Mouse (Mus musculus) limb, embryonic 15.5 days (tissue): Measurements from ENCODE around the gene Bet1l. TPM values are rescaled to one million over a fixed set of nuclear protein-coding genes. Genes with fewer than 3 reads are reported as not detected.
A peak's percentile ranks its signal among the peaks of the same experiment; 100 is the strongest.

ENCODE experiments used
- ATAC-seq: fragments of 200-750 bp; cut with Nextera tagmentation; 2 replicates; pipeline ENCODE4 v1.8.0; 2017; ENCODE audit warnings: low read depth, moderate TSS enrichment; ENCODE audit not compliant: insufficient number of reproducible peaks, low FRiP score, low TSS enrichment
- H3K27ac ChIP-seq: fragments of 300-500 bp; sonication (generic); 2 replicates; pipeline ENCODE4 v1.5.1; 2015; ENCODE audit warnings: moderate library complexity, mild to moderate bottlenecking, inconsistent platforms
- H3K27me3 ChIP-seq: fragments of 300-500 bp; sonication (generic); 2 replicates; pipeline ENCODE4 v1.6.1; 2015; ENCODE audit warnings: inconsistent platforms
- H3K36me3 ChIP-seq: fragments of 300-500 bp; sonication (generic); 2 replicates; pipeline ENCODE4 v1.6.1; 2015; ENCODE audit warnings: inconsistent platforms
- H3K4me1 ChIP-seq: fragments of 300-500 bp; sonication (generic); 2 replicates; pipeline ENCODE4 v1.6.1; 2015; ENCODE audit warnings: inconsistent platforms
- H3K4me2 ChIP-seq: fragments of 300-500 bp; sonication (generic); 2 replicates; pipeline ENCODE4 v1.6.1; 2015; ENCODE audit warnings: mild to moderate bottlenecking, inconsistent platforms
- H3K4me3 ChIP-seq: fragments of 300-500 bp; sonication (generic); 2 replicates; pipeline ENCODE4 v1.5.1; 2015; ENCODE audit warnings: mild to moderate bottlenecking, inconsistent platforms
- H3K9ac ChIP-seq: fragments of 300-500 bp; sonication (generic); 2 replicates; pipeline ENCODE4 v1.6.1; 2015; ENCODE audit warnings: inconsistent platforms
- H3K9me3 ChIP-seq: fragments of 300-500 bp; sonication (generic); 2 replicates; pipeline ENCODE4 v1.6.1; 2016; ENCODE audit warnings: inconsistent platforms
- WGBS: fragments of 180-500 bp; shearing (Covaris S2); methylation state at CpG from one replicate; pipeline ENCODE4 v1.1.7; 2015; 5-methylcytosine and 5-hydroxymethylcytosine counted together
- polyA plus RNA-seq: library from polyadenylated mRNA; unstranded; fragments of >200 nt; fragmentation: Nextera tagmentation; extraction: Ambion mirVana; gene quantifications from 2 replicates; pipeline ENCODE4 v1.2.1, GENCODE M21; 2015

Gene Bet1l
- polyA plus RNA-seq, 1 experiment from 2014 or later, result 71.6 TPM

DNA sequence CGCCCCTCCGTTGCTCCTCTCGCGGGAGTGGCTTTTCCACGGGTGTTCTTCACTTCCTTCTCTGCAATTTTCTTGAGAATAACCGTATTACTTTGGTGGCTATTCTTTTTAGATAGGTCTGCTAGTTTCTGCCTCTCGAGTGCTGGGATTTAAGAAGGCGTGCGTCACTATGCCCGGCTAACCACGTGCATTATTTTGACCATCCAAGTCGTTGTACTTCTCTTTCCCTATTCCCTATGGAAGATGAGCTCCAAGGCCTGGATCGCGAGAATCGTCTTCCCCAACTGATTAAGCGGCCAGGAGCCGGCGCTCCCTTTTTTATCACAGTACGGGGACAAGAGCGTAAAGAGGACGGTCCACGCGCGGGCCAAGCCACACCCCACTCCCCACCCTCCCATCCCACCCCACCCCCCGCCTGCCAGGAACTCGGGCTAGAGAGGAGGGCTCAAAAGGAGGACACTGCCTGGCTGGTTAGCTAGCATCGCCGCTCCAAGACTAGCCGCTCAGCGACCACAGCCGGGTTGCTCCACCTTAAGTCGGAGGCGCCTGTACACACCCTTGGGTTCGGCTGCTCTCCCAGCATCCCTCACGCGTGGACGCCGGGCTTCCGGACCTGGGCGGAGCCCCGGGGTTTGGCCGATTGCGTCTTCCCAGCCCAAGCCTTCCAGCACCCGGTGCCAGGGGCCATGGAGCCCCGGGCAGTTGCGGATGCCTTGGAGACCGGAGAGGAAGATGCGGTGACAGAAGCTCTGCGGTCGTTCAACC lies 410 bp downstream of the Bet1l start, which contains the start of gene Ric8a:
Ric8a (plus strand) TSS at position 173 of the 765 bp plus-strand sequence.
- peak within 1 kb of the TSS; percentile 80 for H3K4me3 ChIP-seq
- H3K9me3 ChIP-seq, result no peaks in the 10 kb centered on the region
- peak within 1 kb of the TSS; percentile 91 for H3K9ac ChIP-seq
- no peaks in the 10 kb centered on the region for H3K27me3 ChIP-seq
- H3K4me2 ChIP-seq, result peak within 1 kb of the TSS; percentile 98
- peak within 1 kb of the TSS; percentile 93 for H3K27ac ChIP-seq
- H3K36me3 ChIP-seq, result peaks cover 62% of the 10 kb centered on the region
- H3K4me1 ChIP-seq, result peaks cover 31% of the 10 kb centered on the region
- WGBS, result under 1% methylated on average over 50 of the region's 50 CpGs
- ATAC-seq, result peak; percentile 84

DNA sequence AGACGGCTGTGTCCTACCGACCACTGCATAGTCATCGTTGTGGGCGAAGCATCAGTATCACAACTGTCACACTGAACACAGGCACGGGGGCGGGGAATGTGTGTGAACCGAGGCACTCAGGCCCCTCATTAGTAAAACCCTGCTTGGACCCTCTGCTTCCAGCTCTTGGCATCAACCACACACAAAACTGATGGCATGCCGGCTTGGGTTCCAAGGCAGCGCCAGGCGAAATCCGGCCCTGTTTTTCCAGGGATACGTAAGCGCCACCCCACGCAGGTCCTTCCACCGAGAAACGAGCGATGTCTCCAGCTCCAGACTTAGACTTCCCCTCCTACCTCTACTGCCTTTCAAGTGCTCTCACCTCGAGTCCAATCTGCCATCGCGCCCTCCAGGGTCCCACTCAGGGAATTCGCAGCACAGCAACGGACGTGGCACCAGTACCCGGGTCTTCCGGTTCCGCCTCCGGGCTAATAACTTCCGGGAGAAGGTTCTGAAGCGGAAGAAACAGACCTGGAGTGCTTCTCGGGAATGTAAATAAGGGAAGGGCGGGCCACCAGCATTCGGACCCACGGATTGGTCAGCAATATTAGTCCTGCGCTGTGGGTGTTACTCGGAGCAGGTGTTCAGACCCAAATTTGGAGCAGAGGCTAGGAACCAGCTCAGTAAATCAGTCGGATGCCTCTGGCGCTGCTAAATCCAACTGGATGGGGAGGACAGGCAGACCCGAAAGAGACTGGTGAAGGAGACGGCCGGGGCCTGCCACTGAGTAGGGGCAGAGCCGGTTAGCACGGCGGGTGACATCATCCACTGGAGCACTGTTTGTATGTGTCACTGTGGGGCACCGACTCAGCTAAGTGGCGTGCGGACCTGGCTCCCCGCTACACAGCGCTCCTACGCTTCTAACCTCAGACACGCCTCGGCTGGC lies 1.3 kb downstream of the Bet1l start, which contains the start of gene Gm45785:
Gm45785 (minus strand) TSS at position 472 of the 925 bp plus-strand sequence.
- Histone ChIP-seq H3K4me3 (peak within 1 kb of the TSS; percentile 80), H3K9me3 (no peaks in the 10 kb centered on the region), H3K36me3 (peaks cover 60% of the 10 kb centered on the region), H3K4me1 (peaks cover 31% of the 10 kb centered on the region), H3K27ac (peak within 1 kb of the TSS; percentile 93), H3K27me3 (no peaks in the 10 kb centered on the region), H3K9ac (peak within 1 kb of the TSS; percentile 91), H3K4me2 (peak within 1 kb of the TSS; percentile 98)
- under 1% methylated on average over 51 of the region's 51 CpGs for WGBS
- peak; percentile 63 for ATAC-seq

DNA sequence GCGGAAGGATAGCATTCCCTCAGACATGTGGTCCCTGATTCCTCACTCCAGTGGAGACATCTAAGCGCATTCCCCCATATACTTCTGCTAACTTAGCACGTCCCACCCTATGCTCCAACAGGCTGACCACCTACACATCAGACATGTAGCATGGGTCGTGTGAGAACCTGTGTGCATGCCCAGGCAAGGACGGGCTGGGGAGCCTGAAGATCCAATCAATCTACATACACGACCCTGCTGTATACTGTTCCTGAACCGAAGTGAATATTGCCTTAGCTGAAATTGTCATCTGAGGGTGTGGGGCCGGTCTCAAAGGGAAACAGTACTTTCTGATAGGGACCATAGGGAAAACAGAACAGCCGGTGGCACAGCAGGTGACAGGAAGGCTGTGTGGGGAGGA lies 2.2 kb downstream of the Bet1l start:
- no peaks in the 10 kb centered on the region for H3K27me3 ChIP-seq
- peak overlapping the region; percentile 91 for H3K9ac ChIP-seq
- ATAC-seq, result no peak
- no peaks in the 10 kb centered on the region for H3K9me3 ChIP-seq
- 62% methylated on average over 9 of the region's 9 CpGs for WGBS
- H3K4me3 ChIP-seq, result peak overlapping the region; percentile 80
- peaks cover 51% of the 10 kb centered on the region for H3K36me3 ChIP-seq
- H3K4me2 ChIP-seq, result peak overlapping the region; percentile 98
- peak overlapping the region; percentile 93; the same call in 1 of the 2 replicates for H3K27ac ChIP-seq
- peaks cover 31% of the 10 kb centered on the region for H3K4me1 ChIP-seq

DNA sequence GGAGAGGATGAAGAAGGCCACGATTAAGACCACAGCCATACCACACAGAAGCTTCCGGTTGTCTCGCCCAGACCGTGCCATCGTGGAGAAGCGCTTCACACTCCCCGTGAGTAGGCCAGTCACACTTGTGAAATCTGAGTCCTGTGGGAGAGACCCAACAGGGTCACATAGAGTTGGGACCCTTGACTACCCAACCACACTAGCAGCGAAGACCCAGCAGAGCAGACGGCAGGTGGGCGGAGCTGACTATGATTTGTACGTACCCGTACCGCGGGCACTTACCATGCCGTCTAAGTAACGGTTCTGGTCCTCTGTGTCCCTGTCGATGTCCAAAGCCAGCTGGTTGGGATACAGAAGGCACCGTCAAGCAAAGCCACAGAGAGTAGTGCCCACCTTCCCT lies 2.9 kb downstream of the Bet1l start:
- Histone ChIP-seq H3K4me1 (peaks cover 29% of the 10 kb centered on the region), H3K36me3 (peaks cover 44% of the 10 kb centered on the region), H3K27me3 (no peaks in the 10 kb centered on the region), H3K27ac (no peak overlapping the region), H3K4me2 (no peak overlapping the region), H3K9ac (no peak overlapping the region), H3K4me3 (peak overlapping the region; percentile 80; the same call in 1 of the 2 replicates), H3K9me3 (no peaks in the 10 kb centered on the region)
- ATAC-seq, result no peak
- 93% methylated on average over 18 of the region's 18 CpGs for WGBS

DNA sequence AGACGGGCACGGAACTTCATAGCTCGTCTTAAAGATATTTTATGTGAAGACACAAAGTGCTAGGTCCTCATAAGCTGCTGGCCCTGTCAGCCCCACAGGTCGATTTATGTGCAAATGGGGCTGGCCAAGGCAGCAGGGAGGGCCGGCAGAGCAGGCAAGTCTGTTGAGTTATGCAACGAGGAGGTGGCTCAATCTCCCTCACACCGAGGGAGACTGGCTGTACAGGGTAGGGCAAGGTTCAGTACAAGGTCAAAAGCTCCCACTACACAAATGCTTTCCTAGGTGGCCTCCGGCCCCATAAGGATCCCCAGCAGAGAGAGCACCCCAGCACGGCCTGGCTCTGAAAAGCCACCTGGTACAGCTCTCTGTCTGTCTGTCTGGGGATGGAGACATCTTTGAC lies 4.0 kb downstream of the Bet1l start:
- peaks cover 18% of the 10 kb centered on the region for H3K4me1 ChIP-seq
- no peaks in the 10 kb centered on the region for H3K9me3 ChIP-seq
- no peak overlapping the region for H3K9ac ChIP-seq
- WGBS, result 82% methylated on average over 9 of the region's 9 CpGs
- H3K36me3 ChIP-seq, result peaks cover 37% of the 10 kb centered on the region
- H3K4me2 ChIP-seq, result no peak overlapping the region
- H3K27me3 ChIP-seq, result no peaks in the 10 kb centered on the region
- H3K4me3 ChIP-seq, result no peak overlapping the region
- no peak overlapping the region for H3K27ac ChIP-seq
- no peak for ATAC-seq

DNA sequence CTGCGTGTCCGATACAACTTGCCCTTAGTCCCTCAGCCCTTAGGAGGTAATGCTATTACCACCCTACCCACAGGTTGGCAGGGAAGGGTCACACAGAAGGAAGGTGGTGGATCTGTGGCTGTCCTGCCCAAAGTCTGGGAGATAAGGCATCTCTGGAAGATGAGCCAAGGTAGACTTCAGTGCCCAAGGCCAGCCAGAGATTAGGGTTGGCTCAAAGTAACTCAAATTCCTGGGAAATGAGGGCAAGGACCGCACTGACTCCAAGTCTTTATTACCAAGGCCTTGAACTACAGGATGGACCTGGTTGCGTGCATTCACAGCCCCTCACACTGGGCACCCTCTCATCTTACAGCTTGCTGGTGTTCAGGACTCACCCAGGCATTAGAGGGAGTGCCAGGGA lies 5.5 kb downstream of the Bet1l start:
- Histone ChIP-seq H3K27ac (no peak overlapping the region), H3K4me2 (no peak overlapping the region), H3K4me3 (no peak overlapping the region), H3K4me1 (peaks cover 18% of the 10 kb centered on the region), H3K9ac (no peak overlapping the region), H3K9me3 (no peaks in the 10 kb centered on the region), H3K36me3 (peaks cover 37% of the 10 kb centered on the region), H3K27me3 (no peaks in the 10 kb centered on the region)
- 98% methylated on average over 4 of the region's 4 CpGs for WGBS
- ATAC-seq, result no peak

DNA sequence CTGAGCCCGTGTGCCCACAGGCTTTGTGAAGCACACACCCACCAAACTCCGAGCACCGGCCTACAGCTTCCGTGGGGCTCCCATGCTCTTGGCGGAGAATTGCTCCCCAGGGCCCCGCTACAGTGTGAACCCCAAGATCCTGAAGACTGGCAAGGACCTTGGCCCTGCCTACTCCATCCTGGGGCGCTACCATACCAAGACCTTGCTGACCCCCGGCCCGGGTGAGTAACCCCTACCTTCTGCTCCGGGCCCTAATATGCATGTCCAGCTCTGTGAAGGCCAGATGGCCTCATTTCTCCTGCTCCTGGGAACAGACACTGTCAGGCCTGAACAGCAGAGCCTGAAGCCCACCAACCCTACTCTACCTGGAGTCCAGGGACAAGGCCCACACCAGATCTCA lies 8.8 kb downstream of the Bet1l start:
- H3K9ac ChIP-seq, result no peak overlapping the region
- H3K4me3 ChIP-seq, result no peak overlapping the region
- H3K4me1 ChIP-seq, result peaks cover 11% of the 10 kb centered on the region; the same call in 1 of the 2 replicates
- H3K27me3 ChIP-seq, result peaks cover 14% of the 10 kb centered on the region; the same call in 1 of the 2 replicates
- WGBS, result 88% methylated on average over 10 of the region's 10 CpGs
- H3K36me3 ChIP-seq, result peaks cover 23% of the 10 kb centered on the region
- H3K9me3 ChIP-seq, result no peaks in the 10 kb centered on the region
- no peak for ATAC-seq
- H3K27ac ChIP-seq, result no peak overlapping the region
- H3K4me2 ChIP-seq, result no peak overlapping the region

DNA sequence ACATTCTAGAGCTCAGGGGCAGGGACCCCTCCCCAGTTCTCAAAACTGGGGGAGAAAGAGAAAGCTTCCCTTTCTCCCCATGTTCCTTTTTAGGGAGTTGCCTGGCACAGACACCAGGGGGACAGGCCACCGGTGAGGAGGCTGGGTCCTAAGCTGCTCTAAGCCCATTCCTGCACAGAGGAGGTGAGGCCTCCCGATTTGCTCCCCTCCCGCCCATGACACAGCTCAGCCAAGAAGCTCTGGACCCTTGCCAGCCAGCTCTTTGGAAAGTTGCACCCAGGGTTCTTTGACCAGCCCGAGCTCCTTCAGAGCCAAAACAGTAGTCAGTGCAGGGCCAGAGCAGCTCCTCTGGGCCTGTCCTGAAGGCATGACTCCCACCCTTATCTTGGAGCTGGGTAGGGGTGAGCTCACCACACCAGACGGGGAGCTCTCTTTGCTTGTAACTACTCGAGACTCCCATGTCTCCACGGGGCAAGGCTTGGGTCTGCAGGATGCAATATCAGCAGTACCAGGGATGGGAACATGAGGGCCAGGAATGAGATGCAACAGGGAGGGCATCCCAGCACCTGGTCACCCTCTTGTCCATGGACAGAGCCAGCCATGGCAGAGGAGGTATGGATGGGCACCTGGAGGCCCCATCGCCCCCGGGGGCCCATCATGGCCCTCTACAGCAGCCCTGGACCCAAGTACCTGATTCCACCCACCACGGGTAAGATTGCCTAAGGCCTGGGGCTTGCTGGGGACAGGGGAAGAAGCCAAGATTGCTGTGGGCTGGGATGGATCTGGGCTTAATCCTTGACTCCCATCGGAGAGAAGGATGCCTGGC lies 9.4 kb downstream of the Bet1l start, which contains the start of gene Odf3:
Odf3 (plus strand) TSS at position 51 of the 826 bp plus-strand sequence.
- peaks cover 11% of the 10 kb centered on the region; the same call in 1 of the 2 replicates for H3K4me1 ChIP-seq
- H3K9ac ChIP-seq, result 0 out of 2 replicates have a peak within 1 kb of the TSS, but pooled peaks have one; percentile 15
- H3K36me3 ChIP-seq, result peaks cover 17% of the 10 kb centered on the region
- WGBS, result 59% methylated on average over 11 of the region's 11 CpGs
- no peak for ATAC-seq
- H3K27ac ChIP-seq, result no peak within 1 kb of the TSS
- H3K9me3 ChIP-seq, result no peaks in the 10 kb centered on the region
- peaks cover 18% of the 10 kb centered on the region for H3K27me3 ChIP-seq
- H3K4me2 ChIP-seq, result no peak within 1 kb of the TSS
- no peak within 1 kb of the TSS for H3K4me3 ChIP-seq

DNA sequence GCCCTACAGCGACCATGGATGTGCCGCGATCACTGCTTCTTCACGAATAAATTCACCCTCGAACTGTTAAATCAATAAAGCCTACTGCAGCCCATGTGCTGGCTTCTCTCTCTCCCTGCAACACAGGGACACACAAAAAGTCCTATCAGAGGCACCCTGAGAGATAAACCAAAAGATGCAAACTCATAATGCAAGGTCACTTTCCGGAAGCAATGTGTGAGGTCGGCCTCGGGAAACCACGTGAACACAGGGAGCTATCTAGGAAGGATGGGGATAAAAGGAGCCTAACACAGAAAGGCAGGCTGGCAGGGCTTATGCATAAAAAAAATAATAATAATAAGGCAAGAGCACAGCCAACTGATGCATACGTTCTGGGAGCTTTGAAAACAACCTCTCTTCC lies 10.7 kb downstream of the Bet1l start:
- WGBS, result 82% methylated on average over 10 of the region's 10 CpGs

DNA sequence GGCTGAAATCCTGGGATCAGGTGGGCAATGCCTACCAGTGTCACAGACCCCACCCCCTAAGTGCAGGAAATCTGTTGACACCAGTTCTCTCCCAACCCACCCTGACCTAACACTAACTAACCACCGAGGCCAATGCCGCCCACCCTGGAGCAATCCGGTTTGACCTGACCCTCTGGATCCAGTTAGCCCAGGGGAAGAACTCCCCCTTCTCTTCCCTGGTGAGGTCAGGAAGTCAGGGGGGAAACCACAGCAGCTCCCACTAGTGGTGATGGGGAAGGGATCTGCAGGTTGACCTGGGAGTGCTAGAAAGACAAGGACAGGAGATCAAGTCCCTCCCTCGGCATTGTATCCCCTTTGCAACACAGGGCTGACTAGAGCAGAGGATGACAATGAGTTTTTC lies 11.7 kb downstream of the Bet1l start:
- Histone ChIP-seq H3K4me1 (peaks cover 11% of the 10 kb centered on the region; the same call in 1 of the 2 replicates), H3K4me2 (no peak overlapping the region), H3K36me3 (no peaks in the 10 kb centered on the region), H3K27me3 (peaks cover 30% of the 10 kb centered on the region), H3K27ac (no peak overlapping the region), H3K9me3 (no peaks in the 10 kb centered on the region), H3K4me3 (no peak overlapping the region), H3K9ac (no peak overlapping the region)
- ATAC-seq, result no peak
- 42% methylated on average over 4 of the region's 4 CpGs for WGBS

More for the DNA sequence above, 10.7 kb downstream of the Bet1l start:
- no peak overlapping the region for H3K4me3 ChIP-seq
- no peak overlapping the region for H3K9ac ChIP-seq
- peaks cover 4% of the 10 kb centered on the region for H3K36me3 ChIP-seq
- no peak overlapping the region for H3K4me2 ChIP-seq
- H3K27me3 ChIP-seq, result peaks cover 28% of the 10 kb centered on the region
- H3K9me3 ChIP-seq, result no peaks in the 10 kb centered on the region
- peaks cover 11% of the 10 kb centered on the region; the same call in 1 of the 2 replicates for H3K4me1 ChIP-seq
- no peak overlapping the region for H3K27ac ChIP-seq
- no peak for ATAC-seq
